Mouse (Mus musculus): Measurements from ENCODE around the gene Lyrm4. TPM values are rescaled to one million over a fixed set of nuclear protein-coding genes. Genes with fewer than 3 reads are reported as not detected.

Lyrm4 gene
- total and polyA plus RNA-seq, 2 experiments from 2014 or later, result 18.7 to 60.3 TPM

GRCm38 (mm10) chr13:36087427-36087826 is 29.9 kb downstream of the Lyrm4 start:
- DNase-seq (ENCODE audit: low spot score) (no peak), ATAC-seq (ENCODE audit: low FRiP score) (no peak)
- 93% methylated on average over 2 of the region's 2 CpGs for WGBS
- Histone ChIP-seq H3K4me2 (ENCODE audit: low read depth, low read length, poor library complexity, severe bottlenecking) (no peak overlapping the region), H3K27me3 (ENCODE audit: insufficient read depth, low read length) (no peaks in the 10 kb centered on the region), H3K9me3 (ENCODE audit: low read length) (no peaks in the 10 kb centered on the region), H3K9ac (replicated peaks; ENCODE audit: low read length, poor library complexity, severe bottlenecking) (no peak overlapping the region), H3K36me3 (ENCODE audit: insufficient read depth, low read length) (0 out of 2 replicates have a peak, but pooled peaks cover 8% of the 10 kb centered on the region), H3K27ac (ENCODE audit: low read depth, low read length) (no peak overlapping the region), H3K4me1 (ENCODE audit: insufficient read depth, low read length) (no peaks in the 10 kb centered on the region), H3K4me3 (ENCODE audit: low read depth, low read length) (no peak overlapping the region)
- TF ChIP-seq CTCF (IDR thresholded peaks at IDR 0.05), result no peak

- H3K4me2 ChIP-seq (ENCODE audit: low read depth, low read length, poor library complexity, severe bottlenecking), result no peak overlapping the region
- ATAC-seq (ENCODE audit: low FRiP score), result no peak
- no peaks in the 10 kb centered on the region for H3K27me3 ChIP-seq (ENCODE audit: insufficient read depth, low read length)
- no peak overlapping the region for H3K27ac ChIP-seq (ENCODE audit: low read depth, low read length)
- no peak for TF ChIP-seq CTCF (IDR thresholded peaks at IDR 0.05)
- DNase-seq (ENCODE audit: low spot score), result no peak
- no peaks in the 10 kb centered on the region for H3K9me3 ChIP-seq (ENCODE audit: low read length)
- no peaks in the 10 kb centered on the region for H3K4me1 ChIP-seq (ENCODE audit: insufficient read depth, low read length)
- H3K9ac ChIP-seq (replicated peaks; ENCODE audit: low read length, poor library complexity, severe bottlenecking), result no peak overlapping the region
- 0 out of 2 replicates have a peak, but pooled peaks cover 8% of the 10 kb centered on the region for H3K36me3 ChIP-seq (ENCODE audit: insufficient read depth, low read length)
- no peak overlapping the region for H3K4me3 ChIP-seq (ENCODE audit: low read depth, low read length)
- 96% methylated on average over 5 of the region's 5 CpGs for WGBS
Measured at GRCm38 (mm10) chr13:36086608-36087391, 30.5 kb downstream of the Lyrm4 start.

GRCm38 (mm10) chr13:36085971-36086370 is 31.4 kb downstream of the Lyrm4 start:
- TF ChIP-seq CTCF (IDR thresholded peaks at IDR 0.05), result no peak
- Histone ChIP-seq H3K27ac (ENCODE audit: low read depth, low read length) (no peak overlapping the region), H3K36me3 (ENCODE audit: insufficient read depth, low read length) (0 out of 2 replicates have a peak, but pooled peaks cover 6% of the 10 kb centered on the region), H3K4me1 (ENCODE audit: insufficient read depth, low read length) (no peaks in the 10 kb centered on the region), H3K27me3 (ENCODE audit: insufficient read depth, low read length) (no peaks in the 10 kb centered on the region), H3K9me3 (ENCODE audit: low read length) (no peaks in the 10 kb centered on the region), H3K4me3 (ENCODE audit: low read depth, low read length) (no peak overlapping the region), H3K9ac (replicated peaks; ENCODE audit: low read length, poor library complexity, severe bottlenecking) (no peak overlapping the region), H3K4me2 (ENCODE audit: low read depth, low read length, poor library complexity, severe bottlenecking) (no peak overlapping the region)
- WGBS, result 81% methylated on average over 3 of the region's 3 CpGs
- DNase-seq (ENCODE audit: low spot score) (peak; percentile 21), ATAC-seq (ENCODE audit: low FRiP score) (no peak)

GRCm38 (mm10) chr13:36084701-36085100 is 32.6 kb downstream of the Lyrm4 start:
- Histone ChIP-seq H3K9ac (replicated peaks; ENCODE audit: low read length, poor library complexity, severe bottlenecking) (no peak overlapping the region), H3K27ac (ENCODE audit: low read depth, low read length) (no peak overlapping the region), H3K36me3 (ENCODE audit: insufficient read depth, low read length) (0 out of 2 replicates have a peak, but pooled peaks cover 1% of the 10 kb centered on the region), H3K4me3 (ENCODE audit: low read depth, low read length) (no peak overlapping the region), H3K4me1 (ENCODE audit: insufficient read depth, low read length) (no peaks in the 10 kb centered on the region), H3K4me2 (ENCODE audit: low read depth, low read length, poor library complexity, severe bottlenecking) (no peak overlapping the region), H3K27me3 (ENCODE audit: insufficient read depth, low read length) (no peaks in the 10 kb centered on the region), H3K9me3 (ENCODE audit: low read length) (no peaks in the 10 kb centered on the region)
- ATAC-seq (ENCODE audit: low FRiP score), result no peak
- no peak for DNase-seq (ENCODE audit: low spot score)
- no peak for TF ChIP-seq CTCF (IDR thresholded peaks at IDR 0.05)
- 89% methylated on average over 3 of the region's 3 CpGs for WGBS

- no peak for TF ChIP-seq CTCF (IDR thresholded peaks at IDR 0.05)
- H3K9ac ChIP-seq (replicated peaks; ENCODE audit: low read length, poor library complexity, severe bottlenecking), result no peak overlapping the region
- no peak for ATAC-seq (ENCODE audit: low FRiP score)
Measured at GRCm38 (mm10) chr13:36081591-36081990, 35.7 kb downstream of the Lyrm4 start.

GRCm38 (mm10) chr13:36074484-36074883 is 42.8 kb downstream of the Lyrm4 start:
- Histone ChIP-seq H3K27ac (ENCODE audit: low read depth, low read length) (no peak overlapping the region), H3K9ac (replicated peaks; ENCODE audit: low read length, poor library complexity, severe bottlenecking) (no peak overlapping the region), H3K36me3 (ENCODE audit: insufficient read depth, low read length) (no peaks in the 10 kb centered on the region), H3K4me2 (ENCODE audit: low read depth, low read length, poor library complexity, severe bottlenecking) (no peak overlapping the region), H3K9me3 (ENCODE audit: low read length) (no peaks in the 10 kb centered on the region), H3K4me1 (ENCODE audit: insufficient read depth, low read length) (no peaks in the 10 kb centered on the region), H3K27me3 (ENCODE audit: insufficient read depth, low read length) (no peaks in the 10 kb centered on the region), H3K4me3 (ENCODE audit: low read depth, low read length) (no peak overlapping the region)
- TF ChIP-seq CTCF (IDR thresholded peaks at IDR 0.05), result no peak
- 83% methylated on average over 3 of the region's 3 CpGs for WGBS
- DNase-seq (ENCODE audit: low spot score) (no peak), ATAC-seq (ENCODE audit: low FRiP score) (no peak)

More at GRCm38 (mm10) chr13:36081591-36081990, 35.7 kb downstream of the Lyrm4 start:
- H3K4me2 ChIP-seq (ENCODE audit: low read depth, low read length, poor library complexity, severe bottlenecking), result no peak overlapping the region
- no peak for DNase-seq (ENCODE audit: low spot score)
- no peaks in the 10 kb centered on the region for H3K9me3 ChIP-seq (ENCODE audit: low read length)
- no peaks in the 10 kb centered on the region for H3K4me1 ChIP-seq (ENCODE audit: insufficient read depth, low read length)
- H3K4me3 ChIP-seq (ENCODE audit: low read depth, low read length), result no peak overlapping the region
- H3K27me3 ChIP-seq (ENCODE audit: insufficient read depth, low read length), result no peaks in the 10 kb centered on the region
- WGBS, result 94% methylated on average over 3 of the region's 3 CpGs
- H3K36me3 ChIP-seq (ENCODE audit: insufficient read depth, low read length), result no peaks in the 10 kb centered on the region
- no peak overlapping the region for H3K27ac ChIP-seq (ENCODE audit: low read depth, low read length)
